Mouse (Mus musculus) liver, postnatal 0 days (tissue): ENCODE measurements around the gene Agfg2.

Experiments
- CTCF ChIP-seq: sonication (generic); IDR thresholded peaks from 2 replicates; pipeline ENCODE4 v1.5.1; 2016; ENCODE audit warnings: antibody characterized with exemption, low read depth
- EP300 ChIP-seq: IDR thresholded peaks from 2 replicates; pipeline ENCODE4 v1.6.1; 2016; ENCODE audit warnings: antibody characterized with exemption, low read depth, mild to moderate bottlenecking

DNA sequence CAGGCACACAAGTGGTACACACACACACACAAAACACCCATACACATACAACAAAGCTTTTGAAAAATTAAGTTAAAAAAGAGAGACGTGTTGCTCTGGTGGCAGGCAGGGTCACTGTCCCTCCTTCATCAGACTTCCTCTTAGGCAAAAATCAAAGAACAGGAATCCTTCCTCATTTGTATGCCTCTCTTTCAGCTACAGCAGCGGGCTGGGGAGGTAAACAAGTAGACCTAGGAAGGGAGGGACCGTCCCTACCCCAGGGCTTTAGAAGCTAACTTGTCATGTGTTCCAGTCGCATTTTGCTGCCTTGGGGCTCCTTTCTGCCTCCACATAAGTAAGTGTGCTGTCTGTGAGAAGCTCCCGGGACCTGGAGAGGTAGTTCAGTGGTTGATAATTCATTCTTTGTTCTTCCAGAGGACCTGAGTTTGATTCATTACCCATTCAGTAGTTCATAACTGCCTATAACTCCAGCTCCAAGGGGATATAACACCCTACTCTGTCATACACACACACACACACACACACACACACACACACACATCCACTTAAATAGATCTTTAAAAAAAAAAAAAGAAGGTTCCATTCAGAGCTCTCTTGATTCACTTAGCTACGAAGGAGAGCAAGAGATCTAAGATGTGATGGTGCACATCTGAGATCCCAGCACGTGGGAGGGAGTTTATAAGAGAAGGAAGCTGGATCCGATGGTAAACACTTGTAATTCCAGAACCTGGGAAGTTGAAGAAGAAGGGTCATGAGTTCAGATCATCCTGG lies 33.7 kb upstream of the Agfg2 start:
- TF ChIP-seq EP300 (no peak), CTCF (no peak)
